ENCODE assay signal across 22 mouse cellular contexts in the genomic region with DNA sequence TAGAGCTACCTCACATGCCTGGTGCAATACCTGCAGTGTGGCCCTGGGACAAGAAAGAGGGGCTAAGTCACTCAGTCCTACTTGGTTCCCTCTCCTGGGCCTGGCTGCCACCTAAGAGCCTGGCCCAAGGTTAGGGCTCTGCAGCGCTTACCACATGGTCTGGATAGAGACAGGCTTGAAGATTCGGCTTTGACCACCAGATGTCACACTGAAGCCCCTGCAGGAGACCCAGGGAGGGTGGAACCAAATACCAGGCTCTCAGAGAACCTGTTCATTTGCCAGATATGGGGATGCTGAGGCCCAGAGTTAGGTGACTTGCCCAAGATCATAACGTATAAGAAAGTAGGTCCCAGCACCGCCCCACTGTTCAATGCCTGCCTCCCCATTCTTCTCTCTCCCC. TPM values are rescaled to one million over a fixed set of nuclear protein-coding genes. Genes with fewer than 3 reads are reported as not detected.
DNase-seq lines count a peak whose midpoint lies in the region; ATAC-seq and TF ChIP-seq lines count a peak whose summit lies in the region.
"Had no signal": no experiment of that assay in that cellular context is flagged by ENCODE, and none has a peak within 500 bp of the region (broad histone marks: within the 10 kb centered on the region; RNA-seq: fewer than 3 reads in every experiment).

No protein-coding gene starts in this region.

- no peak overlapping the region for H3K4me3 ChIP-seq in heart, adult 2 months
- no peak overlapping the region for H3K4me3 ChIP-seq in midbrain, embryonic 14.5 days (replicated peaks; ENCODE audit: low read depth, low read length)
- H3K4me3 ChIP-seq in midbrain, embryonic 15.5 days = no peak overlapping the region
- H3K4me3 ChIP-seq in ES-Bruce4 (ENCODE audit: low read depth, low read length) = no peak overlapping the region
- H3K4me3 ChIP-seq in kidney, embryonic 15.5 days (replicated peaks) = no peak overlapping the region
- H3K4me3 ChIP-seq: erythroblast, embryonic 14.5 days; liver, embryonic 13.5 days; neural tube, embryonic 13.5 days had no signal

- H3K27ac ChIP-seq in heart, adult 2 months = no peak overlapping the region
- H3K27ac ChIP-seq in midbrain, embryonic 14.5 days (replicated peaks; ENCODE audit: low read depth, low read length) = no peak overlapping the region
- H3K27ac ChIP-seq in midbrain, embryonic 15.5 days = no peak overlapping the region
- H3K27ac ChIP-seq in ES-Bruce4 (ENCODE audit: insufficient read depth, low read length) = no peak overlapping the region
- H3K27ac ChIP-seq in kidney, embryonic 15.5 days = no peak overlapping the region
- H3K27ac ChIP-seq: liver, embryonic 13.5 days; neural tube, embryonic 13.5 days had no signal

- TF ChIP-seq POLR2A in heart, adult 2 months (IDR thresholded peaks at IDR 0.05; ENCODE audit: insufficient read depth, low read depth, low read length) = no peak
- no peak for TF ChIP-seq POLR2A in ES-Bruce4 (IDR thresholded peaks at IDR 0.05; ENCODE audit: insufficient read depth, low read length)

- peak in 1 of 2 experiments; percentile 16 for DNase-seq in heart, adult 2 months
- no peak for DNase-seq in heart, adult 9 months (ENCODE audit: low spot score in 2 of 2)
- DNase-seq in midbrain, embryonic 14.5 days = peak; percentile 18
- peak; percentile 20 for DNase-seq in retina, postnatal 1 day
- DNase-seq in gastrocnemius, postnatal 36 days = no peak
- DNase-seq: adrenal gland, postnatal 36 days; cerebellum, adult 11 months; embryo, embryonic 11 days; heart, adult 18-20 months; heart, postnatal 14 days; kidney, adult 9 months; liver, embryonic 13.5 days; lung, postnatal 4 days had no signal

- no peaks in the 10 kb centered on the region for H3K36me3 ChIP-seq in heart, adult 2 months (ENCODE audit: control insufficient read depth, insufficient read depth, low read length)
- H3K36me3 ChIP-seq in midbrain, embryonic 14.5 days (ENCODE audit: control insufficient read depth, insufficient read depth, low read length) = peaks cover 3% of the 10 kb centered on the region; the same call in 1 of the 2 replicates
- no peaks in the 10 kb centered on the region for H3K36me3 ChIP-seq in midbrain, embryonic 15.5 days (replicated peaks)
- no peaks in the 10 kb centered on the region for H3K36me3 ChIP-seq in ES-Bruce4 (ENCODE audit: control insufficient read depth, insufficient read depth, low read length, poor library complexity, severe bottlenecking)
- H3K36me3 ChIP-seq in kidney, embryonic 15.5 days = 0 out of 2 replicates have a peak, but pooled peaks cover 5% of the 10 kb centered on the region
- H3K36me3 ChIP-seq: liver, embryonic 13.5 days had no signal

- no peaks in the 10 kb centered on the region; the same call in 1 of the 2 replicates for H3K4me1 ChIP-seq in heart, adult 2 months (ENCODE audit: control insufficient read depth, insufficient read depth, low read length)
- peaks cover 5% of the 10 kb centered on the region; the same call in 1 of the 2 replicates for H3K4me1 ChIP-seq in midbrain, embryonic 14.5 days (ENCODE audit: control insufficient read depth, insufficient read depth, low read length)
- peaks cover 7% of the 10 kb centered on the region for H3K4me1 ChIP-seq in midbrain, embryonic 15.5 days
- no peaks in the 10 kb centered on the region for H3K4me1 ChIP-seq in ES-Bruce4 (ENCODE audit: control insufficient read depth, insufficient read depth, low read length)
- peaks cover 18% of the 10 kb centered on the region for H3K4me1 ChIP-seq in kidney, embryonic 15.5 days

- TF ChIP-seq EP300 in heart, adult 2 months (IDR thresholded peaks at IDR 0.05; ENCODE audit: insufficient read depth, low read depth, low read length) = no peak
- TF ChIP-seq EP300 in ES-Bruce4 (IDR thresholded peaks at IDR 0.05; ENCODE audit: insufficient read depth, low read depth, low read length) = no peak

- no peak overlapping the region for H3K9ac ChIP-seq in heart, adult 2 months (ENCODE audit: low read depth, low read length)
- no peak overlapping the region for H3K9ac ChIP-seq in midbrain, embryonic 14.5 days (replicated peaks; ENCODE audit: low read length)
- no peak overlapping the region for H3K9ac ChIP-seq in midbrain, embryonic 15.5 days
- H3K9ac ChIP-seq in ES-Bruce4 (ENCODE audit: low read depth, poor library complexity, severe bottlenecking) = no peak overlapping the region
- no peak overlapping the region for H3K9ac ChIP-seq in kidney, embryonic 15.5 days
- H3K9ac ChIP-seq: liver, embryonic 13.5 days; neural tube, embryonic 13.5 days had no signal

- no peak overlapping the region for H3K4me2 ChIP-seq in midbrain, embryonic 14.5 days (ENCODE audit: low read length)
- no peak overlapping the region for H3K4me2 ChIP-seq in midbrain, embryonic 15.5 days
- H3K4me2 ChIP-seq in kidney, embryonic 15.5 days = no peak overlapping the region
- H3K4me2 ChIP-seq: liver, embryonic 13.5 days; neural tube, embryonic 13.5 days had no signal

- TF ChIP-seq CTCF in heart, adult 2 months (IDR thresholded peaks at IDR 0.05) = peak; percentile 29
- TF ChIP-seq CTCF in ES-Bruce4 (IDR thresholded peaks at IDR 0.05; ENCODE audit: low read depth, low read length) = peak; percentile 14

- 68% methylated on average over 4 of the region's 4 CpGs for WGBS in heart, adult 2 months
- WGBS in midbrain, embryonic 14.5 days = 63% methylated on average over 4 of the region's 4 CpGs
- 62% methylated on average over 4 of the region's 4 CpGs for WGBS in midbrain, embryonic 15.5 days
- 67% methylated on average over 4 of the region's 4 CpGs for WGBS in kidney, embryonic 15.5 days

- intact Hi-C loops in heart, adult 2 months (cut with DNase I) = no loop called here
- intact Hi-C loops in gastrocnemius, postnatal 36 days (cut with DNase I) = loop anchor here (10.0 kb wide), 1 partner anchor 149 kb away; no protein-coding TSS in a partner anchor

- no peaks in the 10 kb centered on the region for H3K79me2 ChIP-seq in heart, adult 2 months (replicated peaks; ENCODE audit: control insufficient read depth, insufficient read depth, low read length)

- no peaks in the 10 kb centered on the region for H3K9me3 ChIP-seq in midbrain, embryonic 14.5 days (ENCODE audit: control insufficient read depth, low read length)
- H3K9me3 ChIP-seq in midbrain, embryonic 15.5 days = no peaks in the 10 kb centered on the region
- H3K9me3 ChIP-seq in ES-Bruce4 (replicated peaks; ENCODE audit: control insufficient read depth, insufficient read depth, low read length, poor library complexity, severe bottlenecking) = no peaks in the 10 kb centered on the region
- H3K9me3 ChIP-seq in kidney, embryonic 15.5 days (replicated peaks) = no peaks in the 10 kb centered on the region
- H3K9me3 ChIP-seq: liver, embryonic 13.5 days; neural tube, embryonic 13.5 days had no signal

- H3K27me3 ChIP-seq in heart, adult 2 months (ENCODE audit: control insufficient read depth, insufficient read depth, low read length) = no peaks in the 10 kb centered on the region
- peaks cover 6% of the 10 kb centered on the region; the same call in 1 of the 2 replicates for H3K27me3 ChIP-seq in midbrain, embryonic 14.5 days (ENCODE audit: control insufficient read depth, insufficient read depth, low read length)
- H3K27me3 ChIP-seq in midbrain, embryonic 15.5 days (replicated peaks) = peaks cover 13% of the 10 kb centered on the region
- no peaks in the 10 kb centered on the region for H3K27me3 ChIP-seq in ES-Bruce4 (ENCODE audit: control insufficient read depth, insufficient read depth, low read length, poor library complexity, severe bottlenecking)
- 0 out of 2 replicates have a peak, but pooled peaks cover 16% of the 10 kb centered on the region for H3K27me3 ChIP-seq in kidney, embryonic 15.5 days

- no peak for ATAC-seq in midbrain, embryonic 14.5 days (ENCODE audit: low FRiP score, low TSS enrichment)
- no peak for ATAC-seq in midbrain, embryonic 15.5 days (replicated peaks)
- ATAC-seq in kidney, embryonic 15.5 days (replicated peaks; ENCODE audit: low FRiP score) = no peak
- ATAC-seq: hindbrain, embryonic 16.5 days had no signal

RNA-seq across cellular contexts. Expression of a gene that starts 3.0 kb away (rescaled TPM):
- total RNA-seq in heart, adult 2 months (2021) = 1 to 10 TPM; 6.7 to 7.3 TPM
- polyA plus RNA-seq in heart, adult 2 months (2012; rRNA removed) = 13.7 and 15.9 TPM in 2 replicates
- 8.8 and 12.8 TPM in 2 replicates for polyA plus RNA-seq in midbrain, embryonic 14.5 days (2014; fragmentation: Nextera tagmentation; extraction: Ambion mirVana)
- polyA plus RNA-seq in midbrain, embryonic 15.5 days (2015; fragmentation: Nextera tagmentation; extraction: Ambion mirVana) = 12.2 and 16.2 TPM in 2 replicates
- polyA plus RNA-seq in ES-Bruce4 (2011; ENCODE audit: insufficient read depth, insufficient read length, low read depth, missing spikeins) = 8.5 and 9.2 TPM in 2 replicates
- 1 to 10 TPM; 2.4 to 3.0 TPM for total RNA-seq in gastrocnemius, postnatal 36 days (2021)
- 15.1 and 15.9 TPM in 2 replicates for polyA plus RNA-seq in kidney, embryonic 15.5 days (2015; fragmentation: Nextera tagmentation; extraction: Ambion mirVana)

RNA-seq across cellular contexts. Expression of a gene that starts 17.0 kb away (rescaled TPM):
- total RNA-seq in heart, adult 2 months (2021) = under 1 TPM; 0.34 to 0.60 TPM
- 1.4 and 1.5 TPM in 2 replicates for polyA plus RNA-seq in heart, adult 2 months (2012; rRNA removed)
- polyA plus RNA-seq in midbrain, embryonic 14.5 days (2014; fragmentation: Nextera tagmentation; extraction: Ambion mirVana) = 34.5 and 39.3 TPM in 2 replicates
- polyA plus RNA-seq in midbrain, embryonic 15.5 days (2015; fragmentation: Nextera tagmentation; extraction: Ambion mirVana) = 53.9 and 57.1 TPM in 2 replicates
- polyA plus RNA-seq in ES-Bruce4 (2011; ENCODE audit: insufficient read depth, insufficient read length, low read depth, missing spikeins) = 4.9 and 6.5 TPM in 2 replicates
- total RNA-seq in gastrocnemius, postnatal 36 days (2021) = under 1 TPM; 0.23 to 0.27 TPM
- polyA plus RNA-seq in kidney, embryonic 15.5 days (2015; fragmentation: Nextera tagmentation; extraction: Ambion mirVana) = 8.3 and 8.5 TPM in 2 replicates

RNA-seq across cellular contexts. Expression of a gene that starts 34.3 kb away (rescaled TPM):
- 10 to 100 TPM in 1 of 2 experiments, 1 to 10 TPM in 1; 9.2 to 12.0 TPM for total RNA-seq in heart, adult 2 months (2021)
- polyA plus RNA-seq in heart, adult 2 months (2012; rRNA removed) = 36.9 and 48.1 TPM in 2 replicates
- 18.5 and 19.1 TPM in 2 replicates for polyA plus RNA-seq in midbrain, embryonic 14.5 days (2014; fragmentation: Nextera tagmentation; extraction: Ambion mirVana)
- 20.4 and 20.6 TPM in 2 replicates for polyA plus RNA-seq in midbrain, embryonic 15.5 days (2015; fragmentation: Nextera tagmentation; extraction: Ambion mirVana)
- polyA plus RNA-seq in ES-Bruce4 (2011; ENCODE audit: insufficient read depth, insufficient read length, low read depth, missing spikeins) = 21.9 and 26.7 TPM in 2 replicates
- 10 to 100 TPM; 16.0 to 21.1 TPM for total RNA-seq in gastrocnemius, postnatal 36 days (2021)
- 23.2 and 27.4 TPM in 2 replicates for polyA plus RNA-seq in kidney, embryonic 15.5 days (2015; fragmentation: Nextera tagmentation; extraction: Ambion mirVana)

RNA-seq across cellular contexts. Expression of a gene that starts 40.1 kb away (rescaled TPM):
- total RNA-seq in heart, adult 2 months (2021) = 10 to 100 TPM; 56.0 to 59.0 TPM
- 53.6 and 61.3 TPM in 2 replicates for polyA plus RNA-seq in heart, adult 2 months (2012; rRNA removed)
- polyA plus RNA-seq in midbrain, embryonic 14.5 days (2014; fragmentation: Nextera tagmentation; extraction: Ambion mirVana) = 29.0 and 30.0 TPM in 2 replicates
- polyA plus RNA-seq in midbrain, embryonic 15.5 days (2015; fragmentation: Nextera tagmentation; extraction: Ambion mirVana) = 28.2 and 29.6 TPM in 2 replicates
- 40.2 and 46.4 TPM in 2 replicates for polyA plus RNA-seq in ES-Bruce4 (2011; ENCODE audit: insufficient read depth, insufficient read length, low read depth, missing spikeins)
- 10 to 100 TPM; 41.5 to 52.0 TPM for total RNA-seq in gastrocnemius, postnatal 36 days (2021)
- 15.7 and 17.9 TPM in 2 replicates for polyA plus RNA-seq in kidney, embryonic 15.5 days (2015; fragmentation: Nextera tagmentation; extraction: Ambion mirVana)

RNA-seq across cellular contexts. Expression of a gene that starts 51.8 kb away (rescaled TPM):
- not detected for total RNA-seq in heart, adult 2 months (2021)
- polyA plus RNA-seq in heart, adult 2 months (2012; rRNA removed) = 15.3 TPM in 1 of 2 replicates, not detected in the other
- not detected in 2 replicates for polyA plus RNA-seq in midbrain, embryonic 14.5 days (2014; fragmentation: Nextera tagmentation; extraction: Ambion mirVana)
- not detected in 2 replicates for polyA plus RNA-seq in midbrain, embryonic 15.5 days (2015; fragmentation: Nextera tagmentation; extraction: Ambion mirVana)
- polyA plus RNA-seq in ES-Bruce4 (2011; ENCODE audit: insufficient read depth, insufficient read length, low read depth, missing spikeins) = not detected in 2 replicates
- not detected for total RNA-seq in gastrocnemius, postnatal 36 days (2021)
- polyA plus RNA-seq in kidney, embryonic 15.5 days (2015; fragmentation: Nextera tagmentation; extraction: Ambion mirVana) = not detected in 2 replicates
- total RNA-seq: adrenal gland, postnatal 36 days; heart, adult 18-20 months; heart, postnatal 14 days; layer of hippocampus, postnatal 10 days; left cerebral cortex, postnatal 36 days had no signal
- polyA plus RNA-seq: erythroblast, embryonic 14.5 days; frontal cortex, adult 2 months; hindbrain, embryonic 16.5 days; liver, embryonic 13.5 days; neural tube, embryonic 13.5 days had no signal

Comparison
In these comparisons a context has a peak if more than half of its experiments do, and no peak if none do; other contexts are left out.
1. DNase-seq: peak in midbrain, embryonic 14.5 days (single experiment) and retina, postnatal 1 day (single experiment); none in heart, adult 9 months (0 of 2) and gastrocnemius, postnatal 36 days (0 of 2).